Mouse (Mus musculus) left cerebral cortex, postnatal 10 days (tissue): ENCODE data around the gene Adamts18. TPM values are rescaled to one million over a fixed set of nuclear protein-coding genes. Genes with fewer than 3 reads are reported as not detected.

Experiments
- DNase-seq, 2 experiments: peaks; one replicate each; pipeline ENCODE4 v3.0.0; 2021 to 2022; ENCODE audit warnings: low spot score in 2 of 2, mixed read lengths in 1 of 2; ENCODE audit errors: extremely low spot score in 1 of 2
- intact Hi-C: fragments of 180-260 bp; cut with DNase I; formaldehyde crosslinking; loops from one replicate; pipeline ENCODE4 v1.15.1; 2025
- total RNA-seq, 2 experiments: library from RNA; stranded (reverse); gene quantifications; 2 replicates each; pipeline ENCODE4 v1.2.3; 2021

Adamts18 gene
- total RNA-seq, 2 experiments from 2014 or later, result 7.7 to 10.0 TPM

GRCm38 (mm10) chr8:113675281-113675680, 173.3 kb downstream of the Adamts18 start:
- no peak for DNase-seq
- intact Hi-C loops, result no loop called here

GRCm38 (mm10) chr8:113674611-113675010, 173.9 kb downstream of the Adamts18 start:
- DNase-seq, result no peak
- intact Hi-C loops, result no loop called here

GRCm38 (mm10) chr8:113673300-113673699, 175.2 kb downstream of the Adamts18 start:
- intact Hi-C loops, result no loop called here

GRCm38 (mm10) chr8:113672599-113673255, 175.8 kb downstream of the Adamts18 start:
- no peak for DNase-seq
- intact Hi-C loops, result no loop called here

More at GRCm38 (mm10) chr8:113673300-113673699, 175.2 kb downstream of the Adamts18 start:
- DNase-seq, result no peak

- DNase-seq, result no peak
- intact Hi-C loops, result no loop called here
Observed at GRCm38 (mm10) chr8:113669924-113670323, 178.6 kb downstream of the Adamts18 start.

GRCm38 (mm10) chr8:113666714-113667432, 181.7 kb downstream of the Adamts18 start:
- intact Hi-C loops, result no loop called here
- DNase-seq, result no peak

- no peak for DNase-seq
- intact Hi-C loops, result loop anchor here (2.0 kb wide), 2 partner anchors 703 to 773 kb away; partner anchors contain the start of gene Wwox
Observed at GRCm38 (mm10) chr8:113665951-113666350, 182.6 kb downstream of the Adamts18 start.

- intact Hi-C loops, result loop anchor here (2.0 kb wide), 2 partner anchors 704 to 774 kb away; partner anchors contain the start of gene Wwox
- DNase-seq, result no peak
Observed at GRCm38 (mm10) chr8:113665036-113665435, 183.5 kb downstream of the Adamts18 start.

- intact Hi-C loops, result loop anchor here (1.0 to 5.0 kb wide), 5 partner anchors 183 to 774 kb away; partner anchors contain the start of genes Adamts18 and Wwox
- peak; percentile 87 for DNase-seq
Observed at GRCm38 (mm10) chr8:113664544-113664943, 184.0 kb downstream of the Adamts18 start.

GRCm38 (mm10) chr8:113660128-113660527, 188.4 kb downstream of the Adamts18 start:
- DNase-seq, result no peak
- intact Hi-C loops, result loop anchor here (5.0 kb wide), 2 partner anchors 187 to 407 kb away; partner anchors contain the start of gene Adamts18

- DNase-seq, result no peak
- intact Hi-C loops, result no loop called here
Observed at GRCm38 (mm10) chr8:113656681-113657298, 191.7 kb downstream of the Adamts18 start.

GRCm38 (mm10) chr8:113656154-113656553, 192.4 kb downstream of the Adamts18 start:
- intact Hi-C loops, result no loop called here
- DNase-seq, result no peak

- DNase-seq, result peak in 1 of 2 experiments; percentile 5
- intact Hi-C loops, result no loop called here
Observed at GRCm38 (mm10) chr8:113653151-113653550, 195.4 kb downstream of the Adamts18 start.

GRCm38 (mm10) chr8:113652450-113652849, 196.1 kb downstream of the Adamts18 start:
- intact Hi-C loops, result no loop called here
- DNase-seq, result peak in 1 of 2 experiments; percentile 8

Other genes with a start within 250 kb of the Adamts18 start
- gene Mon1b, start 213.2 kb downstream of the Adamts18 start, total RNA-seq, result 10 to 100 TPM; 17.6 to 19.8 TPM
- under 1 TPM in 1 of 2 experiments, not detected in 1; 0.75 TPM for gene Syce1l, start 205.5 kb downstream of the Adamts18 start, total RNA-seq